Mouse (Mus musculus): ENCODE results near the gene Fkbp1b. TPM values are rescaled to one million over a fixed set of nuclear protein-coding genes. Genes with fewer than 3 reads are reported as not detected.

Fkbp1b gene
- polyA plus RNA-seq, 1 experiment = 0.68 TPM

- Histone ChIP-seq H3K4me1 (ENCODE audit: control insufficient read depth, insufficient read depth, low read length) (peaks cover 5% of the 10 kb centered on the region), H3K36me3 (ENCODE audit: control insufficient read depth, insufficient read depth, low read length) (no peaks in the 10 kb centered on the region), H3K27me3 (ENCODE audit: control insufficient read depth, insufficient read depth, low read length) (no peaks in the 10 kb centered on the region), H3K4me3 (ENCODE audit: control insufficient read depth, low read depth, low read length) (no peak overlapping the region), H3K27ac (ENCODE audit: control insufficient read depth, insufficient read depth, low read depth, low read length) (no peak overlapping the region)
- no peak for TF ChIP-seq POLR2A (IDR thresholded peaks at IDR 0.05; ENCODE audit: control insufficient read depth, low read depth, low read length)
- no peak for TF ChIP-seq CTCF (IDR thresholded peaks at IDR 0.05; ENCODE audit: control insufficient read depth, insufficient read depth, insufficient replicate concordance, low read depth, low read length)
Measured at GRCm38 (mm10) chr12:4868924-4869323, 27.5 kb upstream of the Fkbp1b start.

- TF ChIP-seq POLR2A (IDR thresholded peaks at IDR 0.05; ENCODE audit: control insufficient read depth, low read depth, low read length) = no peak
- no peak for TF ChIP-seq CTCF (IDR thresholded peaks at IDR 0.05; ENCODE audit: control insufficient read depth, insufficient read depth, insufficient replicate concordance, low read depth, low read length)
- Histone ChIP-seq H3K4me1 (ENCODE audit: control insufficient read depth, insufficient read depth, low read length) (no peaks in the 10 kb centered on the region), H3K27me3 (ENCODE audit: control insufficient read depth, insufficient read depth, low read length) (no peaks in the 10 kb centered on the region), H3K36me3 (ENCODE audit: control insufficient read depth, insufficient read depth, low read length) (no peaks in the 10 kb centered on the region), H3K4me3 (ENCODE audit: control insufficient read depth, low read depth, low read length) (no peak overlapping the region), H3K27ac (ENCODE audit: control insufficient read depth, insufficient read depth, low read depth, low read length) (no peak overlapping the region)
Measured at GRCm38 (mm10) chr12:4864338-4864690, 22.9 kb upstream of the Fkbp1b start.

GRCm38 (mm10) chr12:4863654-4864337 is 22.4 kb upstream of the Fkbp1b start:
- Histone ChIP-seq H3K36me3 (ENCODE audit: control insufficient read depth, insufficient read depth, low read length) (no peaks in the 10 kb centered on the region), H3K4me1 (ENCODE audit: control insufficient read depth, insufficient read depth, low read length) (no peaks in the 10 kb centered on the region), H3K4me3 (ENCODE audit: control insufficient read depth, low read depth, low read length) (no peak overlapping the region), H3K27ac (ENCODE audit: control insufficient read depth, insufficient read depth, low read depth, low read length) (no peak overlapping the region), H3K27me3 (ENCODE audit: control insufficient read depth, insufficient read depth, low read length) (no peaks in the 10 kb centered on the region)
- TF ChIP-seq POLR2A (IDR thresholded peaks at IDR 0.05; ENCODE audit: control insufficient read depth, low read depth, low read length) = no peak

- H3K4me3 ChIP-seq (ENCODE audit: control insufficient read depth, low read depth, low read length) = no peak overlapping the region
- H3K27ac ChIP-seq (ENCODE audit: control insufficient read depth, insufficient read depth, low read depth, low read length) = no peak overlapping the region
- H3K27me3 ChIP-seq (ENCODE audit: control insufficient read depth, insufficient read depth, low read length) = no peaks in the 10 kb centered on the region
Measured at GRCm38 (mm10) chr12:4862672-4863071, 21.3 kb upstream of the Fkbp1b start.

GRCm38 (mm10) chr12:4859241-4859914 is 18.0 kb upstream of the Fkbp1b start:
- no peak for TF ChIP-seq CTCF (IDR thresholded peaks at IDR 0.05; ENCODE audit: control insufficient read depth, insufficient read depth, insufficient replicate concordance, low read depth, low read length)
- no peak for TF ChIP-seq POLR2A (IDR thresholded peaks at IDR 0.05; ENCODE audit: control insufficient read depth, low read depth, low read length)
- Histone ChIP-seq H3K4me1 (ENCODE audit: control insufficient read depth, insufficient read depth, low read length) (no peaks in the 10 kb centered on the region; the same call in 1 of the 2 replicates), H3K27ac (ENCODE audit: control insufficient read depth, insufficient read depth, low read depth, low read length) (no peak overlapping the region), H3K36me3 (ENCODE audit: control insufficient read depth, insufficient read depth, low read length) (no peaks in the 10 kb centered on the region), H3K4me3 (ENCODE audit: control insufficient read depth, low read depth, low read length) (no peak overlapping the region), H3K27me3 (ENCODE audit: control insufficient read depth, insufficient read depth, low read length) (no peaks in the 10 kb centered on the region)

More at GRCm38 (mm10) chr12:4862672-4863071, 21.3 kb upstream of the Fkbp1b start:
- TF ChIP-seq POLR2A (IDR thresholded peaks at IDR 0.05; ENCODE audit: control insufficient read depth, low read depth, low read length) (no peak), CTCF (IDR thresholded peaks at IDR 0.05; ENCODE audit: control insufficient read depth, insufficient read depth, insufficient replicate concordance, low read depth, low read length) (peak; percentile 42; the same call in 1 of the 2 replicates)
- H3K4me1 ChIP-seq (ENCODE audit: control insufficient read depth, insufficient read depth, low read length) = no peaks in the 10 kb centered on the region; the same call in 1 of the 2 replicates
- no peaks in the 10 kb centered on the region for H3K36me3 ChIP-seq (ENCODE audit: control insufficient read depth, insufficient read depth, low read length)

- no peak for TF ChIP-seq CTCF (IDR thresholded peaks at IDR 0.05; ENCODE audit: control insufficient read depth, insufficient read depth, insufficient replicate concordance, low read depth, low read length)
- TF ChIP-seq POLR2A (IDR thresholded peaks at IDR 0.05; ENCODE audit: control insufficient read depth, low read depth, low read length) = no peak
- Histone ChIP-seq H3K36me3 (ENCODE audit: control insufficient read depth, insufficient read depth, low read length) (no peaks in the 10 kb centered on the region), H3K27me3 (ENCODE audit: control insufficient read depth, insufficient read depth, low read length) (no peaks in the 10 kb centered on the region), H3K27ac (ENCODE audit: control insufficient read depth, insufficient read depth, low read depth, low read length) (no peak overlapping the region), H3K4me3 (ENCODE audit: control insufficient read depth, low read depth, low read length) (no peak overlapping the region), H3K4me1 (ENCODE audit: control insufficient read depth, insufficient read depth, low read length) (no peaks in the 10 kb centered on the region; the same call in 1 of the 2 replicates)
Measured at GRCm38 (mm10) chr12:4856834-4857233, 15.4 kb upstream of the Fkbp1b start.

- no peaks in the 10 kb centered on the region for H3K27me3 ChIP-seq (ENCODE audit: control insufficient read depth, insufficient read depth, low read length)
- H3K36me3 ChIP-seq (ENCODE audit: control insufficient read depth, insufficient read depth, low read length) = no peaks in the 10 kb centered on the region
- TF ChIP-seq POLR2A (IDR thresholded peaks at IDR 0.05; ENCODE audit: control insufficient read depth, low read depth, low read length) (no peak), CTCF (IDR thresholded peaks at IDR 0.05; ENCODE audit: control insufficient read depth, insufficient read depth, insufficient replicate concordance, low read depth, low read length) (no peak)
- no peak overlapping the region for H3K4me3 ChIP-seq (ENCODE audit: control insufficient read depth, low read depth, low read length)
- H3K4me1 ChIP-seq (ENCODE audit: control insufficient read depth, insufficient read depth, low read length) = no peaks in the 10 kb centered on the region; the same call in 1 of the 2 replicates
- no peak overlapping the region for H3K27ac ChIP-seq (ENCODE audit: control insufficient read depth, insufficient read depth, low read depth, low read length)
Measured at GRCm38 (mm10) chr12:4856160-4856559, 14.8 kb upstream of the Fkbp1b start.
